Mouse (Mus musculus) CH12F3 (cell line): Measurements from ENCODE around the gene Bcl9l.
"Not testable (repeated sequence)": the region's sequence is repeated elsewhere in the genome, so short reads cannot be mapped to it uniquely, and the experiment has no call there.

Experiments used
- in situ Hi-C: fragments of 300-500 bp; cut with MboI; formaldehyde crosslinking; loops from 2 replicates; pipeline ENCODE4 v1.14.3; 2020; ENCODE audit warnings: low sequenced_read_pairs

The Bcl9l gene

DNA sequence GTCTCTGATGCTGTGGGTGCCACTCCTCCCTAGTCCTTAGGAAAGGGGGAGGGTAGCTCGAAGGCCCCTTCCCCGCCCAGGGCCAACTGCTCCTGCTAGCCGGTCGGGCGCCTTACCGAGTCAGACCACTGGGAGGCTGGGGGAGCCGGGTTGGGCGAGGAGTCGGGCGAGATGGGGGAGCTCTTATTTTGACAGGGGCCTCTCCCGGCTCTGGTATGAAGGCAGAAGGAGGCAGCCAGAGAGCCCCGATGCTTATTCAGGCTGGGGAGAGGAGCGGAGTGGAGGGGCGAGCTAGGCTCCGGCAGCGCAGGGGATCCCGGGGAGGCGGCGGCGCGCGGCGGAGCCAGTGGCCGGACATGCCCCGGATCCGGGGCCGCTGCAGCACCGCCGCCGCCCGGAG is at the start of gene Bcl9l:
Bcl9l (plus strand) TSS at position 274 of the 400 bp plus-strand sequence.
- in situ Hi-C loops, result no loop called here

DNA sequence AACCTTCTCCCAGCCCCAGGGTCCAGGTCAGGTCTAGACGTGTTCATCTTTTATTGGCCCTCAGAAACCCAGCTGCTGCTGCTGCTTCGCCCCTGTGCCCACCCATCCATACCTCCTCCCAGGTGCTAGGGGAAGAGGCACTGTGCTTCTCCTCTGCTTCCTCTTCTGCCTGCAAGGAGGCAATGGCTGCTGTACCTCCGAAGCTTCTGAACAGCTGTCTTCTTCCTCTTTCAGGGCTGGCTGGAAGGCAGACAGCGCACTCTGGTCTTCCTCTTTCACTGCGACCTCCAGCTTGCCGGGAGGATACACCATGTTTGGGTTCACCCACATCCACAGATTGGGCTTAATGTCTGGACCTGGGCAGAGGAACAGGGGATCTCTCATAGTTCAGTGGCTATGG is 46.9 kb upstream of the Bcl9l start:
- in situ Hi-C loops, result no loop called here

- in situ Hi-C loops, result no loop called here
These were observed 41.7 kb upstream of the Bcl9l start, which contains the start of gene Foxr1 for GRCm38 (mm10) chr9:44440961-44441360. TSS of gene Foxr1 (minus strand) at chr9:44441136.

DNA sequence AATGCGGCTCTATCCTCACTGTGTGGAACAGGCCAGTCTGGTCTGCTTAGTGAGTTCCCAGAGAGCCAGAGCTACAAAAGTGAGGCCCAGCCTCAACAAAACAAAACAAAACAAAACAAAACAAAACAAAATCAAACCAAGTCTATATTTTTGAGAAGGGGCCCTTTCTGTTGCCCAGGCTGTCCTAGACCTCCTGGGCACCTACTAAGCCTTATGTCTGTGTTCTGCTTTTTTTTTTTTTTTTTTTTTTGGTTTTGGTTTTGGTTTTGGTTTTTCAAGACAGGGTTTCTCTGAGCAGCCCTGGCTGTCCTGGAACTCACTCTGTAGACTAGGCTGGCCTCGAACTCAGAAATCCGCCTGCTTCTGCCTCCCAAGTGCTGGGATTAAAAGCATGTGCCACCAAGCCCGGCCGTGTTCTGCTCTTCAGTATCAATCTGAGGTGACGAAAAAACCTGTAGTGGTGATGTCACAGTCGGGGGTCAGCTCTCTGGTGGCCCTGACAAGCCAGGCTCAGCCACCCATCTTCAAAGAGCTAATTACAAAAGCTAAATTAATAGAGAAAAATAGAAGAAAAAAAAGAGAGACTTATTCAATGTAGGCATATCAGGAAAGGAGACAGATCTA is 38.1 kb upstream of the Bcl9l start:
- in situ Hi-C loops, result not testable (repeated sequence)

DNA sequence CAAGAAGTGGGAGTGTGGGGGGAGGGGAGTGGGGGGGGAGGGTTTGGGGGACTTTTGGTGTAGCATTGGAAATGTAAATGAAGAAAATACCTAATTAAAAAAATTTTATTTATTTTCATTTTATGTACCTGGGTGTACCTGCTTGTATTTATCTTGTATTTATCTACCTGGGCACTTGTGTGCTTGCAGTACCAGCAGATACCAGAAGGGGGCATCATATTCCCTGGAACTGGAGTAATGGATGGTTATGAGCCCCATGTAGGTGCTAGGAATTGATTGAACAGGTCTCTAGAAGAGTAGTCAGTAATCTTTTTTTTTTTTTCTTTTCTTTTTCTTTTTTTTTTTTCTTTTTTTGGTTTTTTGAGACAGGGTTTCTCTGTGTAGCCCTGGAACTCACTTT is 32.2 kb upstream of the Bcl9l start:
- in situ Hi-C loops, result loop anchor here (10.0 kb wide), 1 partner anchor 54 kb away; no protein-coding TSS in a partner anchor

DNA sequence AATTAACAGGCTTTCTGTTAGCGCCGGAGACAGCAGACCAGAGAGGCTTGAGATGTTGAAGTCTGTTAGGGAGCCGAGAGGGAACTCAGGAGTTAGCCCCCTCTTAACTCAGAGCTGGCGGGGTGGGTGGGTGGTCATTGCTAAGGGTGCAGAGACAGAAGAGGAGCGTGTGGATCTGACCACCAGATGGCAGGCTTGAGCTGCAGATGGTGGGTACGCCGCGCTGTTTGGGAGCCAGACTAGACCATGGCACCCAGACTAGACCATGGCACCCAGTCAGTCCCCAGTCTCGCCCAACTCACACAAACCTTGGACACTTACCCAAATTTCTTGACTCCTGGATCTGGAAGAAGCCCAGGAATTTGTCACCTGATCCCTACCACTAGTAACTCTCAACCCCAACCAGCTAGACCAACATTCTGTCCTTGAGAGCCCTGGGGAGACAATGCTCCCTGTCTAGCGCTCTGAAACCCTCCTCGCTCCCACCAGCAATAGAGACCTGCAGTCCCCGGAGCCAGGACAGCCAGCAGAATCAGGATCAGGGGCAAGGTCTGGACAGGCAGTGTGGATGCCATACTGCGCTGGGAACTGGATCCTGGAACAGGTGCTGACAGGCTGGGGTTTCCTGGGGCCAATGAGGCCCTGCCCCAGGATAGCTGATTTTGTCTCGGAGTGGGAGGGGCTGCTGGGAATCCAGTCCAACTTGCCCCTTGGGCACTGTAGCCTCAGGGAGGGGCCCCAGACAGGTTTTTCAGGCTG is 28.3 kb upstream of the Bcl9l start:
- in situ Hi-C loops, result loop anchor here (10.0 kb wide), 1 partner anchor 50 kb away; no protein-coding TSS in a partner anchor

DNA sequence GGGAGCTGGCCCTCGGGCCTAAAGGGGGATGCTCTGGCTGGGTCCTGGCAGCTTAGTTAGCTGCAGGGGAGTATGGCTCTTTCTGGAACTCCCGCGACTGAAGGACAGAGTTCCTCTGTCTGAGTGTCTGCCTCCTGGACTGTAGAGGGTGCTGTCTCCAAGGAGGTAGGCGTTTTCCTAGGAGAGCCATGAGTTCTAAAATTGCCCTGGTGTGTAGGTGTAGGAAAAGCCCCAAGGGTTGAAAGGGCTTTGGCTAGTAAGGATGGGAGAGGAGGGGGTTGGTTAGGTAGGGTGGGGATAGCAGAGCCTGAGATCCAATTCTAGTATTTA is 27.8 kb upstream of the Bcl9l start, which contains the start of gene Upk2:
Upk2 (minus strand) TSS at position 86 of the 330 bp plus-strand sequence.
- in situ Hi-C loops, result loop anchor here (10.0 kb wide), 1 partner anchor 50 kb away; no protein-coding TSS in a partner anchor

DNA sequence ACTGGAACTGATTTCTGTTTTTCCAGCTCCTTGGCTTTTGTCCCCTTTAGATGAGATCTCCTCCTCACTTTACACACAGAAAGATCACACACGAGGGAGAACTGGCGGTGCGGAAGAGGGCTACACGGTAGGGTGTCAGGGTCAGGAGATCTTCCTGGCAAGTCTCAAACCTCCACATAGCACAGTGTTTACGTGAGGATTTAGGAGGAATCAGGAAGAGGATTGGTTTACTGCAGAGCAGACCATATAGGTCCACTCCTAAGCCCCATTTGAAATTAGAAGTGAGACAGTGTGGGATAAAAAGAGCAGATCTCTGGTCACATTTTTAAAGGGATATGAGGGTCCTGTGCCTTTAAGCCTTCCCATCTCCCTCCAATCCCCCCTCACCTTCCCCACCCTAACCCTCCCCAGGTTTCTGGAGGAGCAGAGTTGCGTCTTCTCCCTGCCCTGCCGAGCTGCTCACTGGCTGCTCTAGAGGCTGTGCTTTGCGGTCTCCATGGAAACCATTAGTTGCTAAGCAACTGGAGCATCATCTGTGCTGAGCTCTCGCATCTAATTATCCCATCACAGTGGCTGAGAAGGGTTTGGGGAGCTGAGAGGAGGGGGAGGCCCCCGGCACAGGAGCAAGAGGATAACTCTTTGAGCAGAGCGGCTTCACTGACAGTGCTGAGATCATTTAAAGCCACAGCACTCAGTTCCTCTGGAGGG is 25.4 kb upstream of the Bcl9l start:
- in situ Hi-C loops, result loop anchor here (10.0 kb wide), 1 partner anchor 48 kb away; no protein-coding TSS in a partner anchor

- in situ Hi-C loops, result no loop called here
These were observed 20.7 kb upstream of the Bcl9l start for GRCm38 (mm10) chr9:44461950-44462349.

DNA sequence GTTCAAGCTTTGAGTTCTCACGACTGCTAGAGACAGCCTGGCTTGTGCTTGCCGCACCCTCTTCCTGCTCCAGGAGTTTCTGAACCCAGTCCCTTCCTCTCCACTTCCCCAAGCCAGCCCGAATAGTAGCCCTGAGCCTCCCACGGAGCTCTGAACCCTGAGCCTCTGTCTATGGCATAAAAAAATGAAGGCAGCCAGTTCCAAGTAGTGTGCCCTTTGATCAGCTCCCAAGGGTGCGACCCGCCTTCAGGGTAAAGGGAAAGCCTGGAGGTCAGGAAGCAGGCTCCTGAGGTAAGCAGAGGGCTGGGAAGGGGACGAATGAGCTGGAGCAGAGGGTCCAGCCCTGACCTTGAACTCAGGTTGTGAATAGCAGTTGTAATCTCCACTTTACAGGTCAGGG is 14.4 kb upstream of the Bcl9l start:
- in situ Hi-C loops, result no loop called here

- in situ Hi-C loops, result no loop called here
These were observed 13.8 kb upstream of the Bcl9l start for GRCm38 (mm10) chr9:44468800-44469199.

GRCm38 (mm10) chr9:44473184-44473583 is 9.4 kb upstream of the Bcl9l start:
- in situ Hi-C loops, result no loop called here

- in situ Hi-C loops, result no loop called here
These were observed 8.3 kb upstream of the Bcl9l start for GRCm38 (mm10) chr9:44474327-44474726.

- in situ Hi-C loops, result no loop called here
These were observed 6.7 kb upstream of the Bcl9l start for GRCm38 (mm10) chr9:44475936-44476335.

DNA sequence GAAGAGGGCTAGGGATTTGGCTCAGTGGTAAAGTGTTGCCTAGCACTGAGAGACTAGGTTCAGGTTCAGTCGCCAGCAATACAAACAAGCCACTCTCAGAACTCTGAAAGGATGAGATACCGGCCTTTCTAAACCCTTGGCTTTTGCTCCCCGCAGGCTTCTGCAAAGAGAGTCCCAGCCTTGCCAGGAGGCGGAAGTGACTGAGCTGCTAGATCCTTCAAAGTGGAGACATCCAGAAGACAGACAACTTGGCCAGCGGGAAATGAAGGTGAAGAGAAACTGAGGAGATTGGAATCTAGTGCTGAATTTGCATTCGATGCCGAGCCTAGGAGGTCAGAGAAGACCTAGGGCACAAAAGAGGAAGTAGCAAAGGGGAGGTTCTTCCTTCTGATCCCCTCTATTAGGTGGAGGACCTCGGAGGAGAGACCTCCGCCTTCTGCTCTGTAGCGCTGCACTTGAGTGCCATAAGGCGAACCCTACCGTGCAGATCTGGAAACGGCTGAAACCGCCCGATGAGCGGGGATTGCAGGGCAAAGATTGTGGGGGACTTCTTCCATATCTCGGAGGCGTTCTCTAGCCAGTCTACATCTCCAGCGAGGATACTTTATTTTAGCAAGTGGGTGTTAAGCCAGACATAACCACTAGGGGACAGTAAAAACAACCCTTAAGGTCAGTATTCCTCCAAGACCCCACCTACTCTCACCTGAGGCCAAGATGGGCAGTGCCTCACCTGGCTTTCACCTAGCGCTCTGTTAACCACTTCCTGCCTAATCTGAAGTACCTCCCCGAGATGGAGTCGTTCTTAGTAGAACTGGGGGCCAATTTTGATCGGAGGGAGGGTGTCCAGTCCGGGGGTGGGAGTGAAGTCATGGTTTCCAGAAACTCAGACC is 5.0 kb upstream of the Bcl9l start:
- in situ Hi-C loops, result no loop called here

DNA sequence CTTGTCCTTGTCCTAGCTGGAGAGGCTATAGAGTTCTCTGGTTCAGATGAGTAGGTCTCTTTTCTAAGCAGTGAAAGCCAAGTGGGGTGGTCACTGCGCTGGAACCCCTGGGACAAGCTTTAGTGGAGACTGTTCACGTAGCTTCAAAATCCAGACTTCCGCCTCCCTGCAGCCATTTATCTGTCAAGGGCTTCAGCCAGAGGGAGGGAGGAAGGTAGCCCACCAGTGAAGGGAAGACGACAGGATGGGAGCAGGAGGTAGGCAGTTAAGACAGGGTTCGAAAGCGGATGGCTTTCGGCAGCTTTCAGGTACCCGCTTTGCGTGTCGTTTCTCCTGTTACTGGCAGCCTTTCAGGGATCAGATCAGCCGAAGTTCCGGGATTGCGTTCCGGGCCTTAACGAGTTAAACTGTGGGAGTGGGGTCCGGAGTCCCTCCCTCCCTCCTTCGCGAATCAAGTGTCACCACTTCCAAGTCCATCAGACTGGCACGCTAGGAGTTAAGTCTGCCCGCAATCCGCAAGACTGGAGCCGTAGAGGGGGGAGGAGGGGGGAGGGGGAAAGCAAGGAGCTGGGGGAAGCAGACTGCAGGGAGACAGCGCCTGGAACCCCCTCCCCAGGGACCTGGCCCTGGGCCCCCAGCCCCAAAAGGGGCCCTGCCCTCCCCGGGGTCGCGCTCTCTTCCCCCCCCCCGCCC is 4.2 kb upstream of the Bcl9l start:
- in situ Hi-C loops, result no loop called here

- in situ Hi-C loops, result no loop called here
These were observed 3.5 kb upstream of the Bcl9l start for GRCm38 (mm10) chr9:44478959-44479605.

- in situ Hi-C loops, result no loop called here
These were observed 2.8 kb upstream of the Bcl9l start for GRCm38 (mm10) chr9:44479628-44480428.

- in situ Hi-C loops, result no loop called here
These were observed 513 bp upstream of the Bcl9l start for GRCm38 (mm10) chr9:44482112-44482511.
